Mouse (Mus musculus) bone marrow, adult 2 months (tissue): ENCODE data around the gene Uap1.

Experiments used
- CTCF ChIP-seq: fragments of 200-500 bp; IDR thresholded peaks from 2 replicates; pipeline ENCODE4 v1.5.1; 2011; ENCODE audit warnings: low read length, control low read depth; ENCODE audit not compliant: control insufficient read depth, insufficient read depth
- POLR2A ChIP-seq: fragments of 200-500 bp; IDR thresholded peaks from 2 replicates; pipeline ENCODE4 v1.6.1; 2011; ENCODE audit warnings: low read depth, mild to moderate bottlenecking, control low read depth, low read length, borderline replicate concordance; ENCODE audit not compliant: control insufficient read depth

DNA sequence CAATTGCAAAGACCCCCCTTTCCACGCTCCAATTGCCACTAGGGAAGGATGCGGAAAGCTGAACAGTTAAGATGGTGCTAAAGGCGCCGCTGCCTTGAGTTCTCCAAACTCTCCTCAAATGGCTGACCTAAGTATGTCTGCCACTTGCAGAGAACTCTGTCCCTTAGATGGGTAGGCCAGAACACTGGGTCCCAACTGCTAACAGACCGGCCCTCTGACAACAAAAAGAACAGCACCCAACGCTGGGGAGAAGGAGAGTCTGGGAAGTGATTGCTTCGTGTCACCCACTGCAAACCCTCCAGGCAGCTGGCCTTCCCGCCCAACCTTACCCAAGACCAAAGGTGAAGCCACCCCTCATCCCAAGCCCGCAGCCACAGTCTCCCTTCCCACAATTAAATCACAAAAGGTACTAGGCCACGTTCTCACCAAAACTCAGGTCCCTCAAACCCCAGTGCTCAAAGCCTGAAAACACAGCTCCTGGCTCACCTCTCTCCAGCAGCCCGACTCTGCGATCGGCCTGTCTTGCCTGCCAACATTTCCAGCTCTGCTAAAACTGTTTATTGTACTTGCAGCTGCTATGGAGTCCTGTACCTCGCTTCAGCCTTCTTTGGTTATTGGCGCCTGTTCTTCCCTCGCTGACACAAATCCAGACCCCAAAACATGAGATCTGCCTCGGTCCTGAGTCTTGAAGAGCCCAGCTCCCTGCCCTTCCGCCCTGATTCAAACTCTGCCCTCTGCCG, 64.8 kb downstream of the Uap1 start:
- no peak for TF ChIP-seq CTCF
- TF ChIP-seq POLR2A, result no peak
